Mouse (Mus musculus): Measurements from ENCODE around the gene Bnip1. TPM values are rescaled to one million over a fixed set of nuclear protein-coding genes. Genes with fewer than 3 reads are reported as not detected.

Bnip1 gene
- polyA plus RNA-seq, 1 experiment from 2014 or later = 49.6 TPM

DNA sequence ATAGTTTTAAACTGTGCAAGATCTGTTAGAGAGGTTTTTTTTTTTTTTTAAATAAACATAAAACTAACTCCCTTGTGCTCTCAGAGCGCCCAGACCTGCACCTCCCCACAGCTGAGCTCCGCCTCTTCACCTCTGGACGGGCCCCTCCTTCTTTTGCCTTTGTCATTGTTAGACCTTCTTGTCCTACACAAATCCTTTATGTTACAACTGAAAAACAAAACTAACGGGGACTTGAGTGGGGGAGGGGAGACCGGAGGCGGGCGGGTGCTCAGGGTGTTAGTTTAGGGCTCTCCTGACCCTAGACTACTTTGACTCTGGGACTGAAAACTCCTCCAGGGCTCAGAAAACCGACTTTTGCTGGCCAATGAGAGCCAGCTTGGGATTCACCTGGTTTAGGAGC, 55.1 kb downstream of the Bnip1 start:
- no peaks in the 10 kb centered on the region for H3K9me3 ChIP-seq (replicated peaks)
- WGBS = 10% methylated on average over 8 of the region's 8 CpGs
- no peak overlapping the region for H3K9ac ChIP-seq
- H3K36me3 ChIP-seq = no peaks in the 10 kb centered on the region
- no peak overlapping the region for H3K4me2 ChIP-seq (replicated peaks)
- ATAC-seq (ENCODE audit: insufficient number of reproducible peaks, low FRiP score, low TSS enrichment, low read depth) = no peak
- peaks cover 86% of the 10 kb centered on the region for H3K27me3 ChIP-seq
- no peak overlapping the region for H3K4me3 ChIP-seq (replicated peaks)
- H3K4me1 ChIP-seq = peaks cover 16% of the 10 kb centered on the region
- H3K27ac ChIP-seq (replicated peaks) = no peak overlapping the region

DNA sequence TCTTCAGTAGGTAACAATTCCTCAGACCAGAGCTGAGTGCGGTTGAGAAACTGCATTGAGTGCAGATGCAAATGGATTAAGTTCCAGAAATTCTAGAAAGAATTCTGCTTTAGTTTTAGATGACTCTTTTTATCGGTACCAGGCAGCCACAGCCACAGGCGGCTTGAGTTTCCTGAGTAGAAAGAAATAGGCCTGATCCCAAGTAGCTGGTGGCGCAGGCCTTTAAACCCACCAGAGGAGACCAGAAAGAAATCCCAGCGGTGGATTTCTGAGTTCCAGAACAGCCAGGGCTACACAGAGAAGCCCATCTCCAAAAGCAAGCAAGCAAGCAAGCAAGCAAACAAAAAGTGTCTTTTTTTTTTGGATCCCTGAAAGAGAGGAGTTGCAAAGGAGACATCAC, 55.5 kb downstream of the Bnip1 start:
- Histone ChIP-seq H3K9ac (no peak overlapping the region), H3K4me2 (replicated peaks) (no peak overlapping the region), H3K36me3 (no peaks in the 10 kb centered on the region), H3K4me1 (peaks cover 20% of the 10 kb centered on the region), H3K9me3 (replicated peaks) (no peaks in the 10 kb centered on the region), H3K27me3 (peaks cover 90% of the 10 kb centered on the region), H3K4me3 (replicated peaks) (no peak overlapping the region), H3K27ac (replicated peaks) (no peak overlapping the region)
- ATAC-seq (ENCODE audit: insufficient number of reproducible peaks, low FRiP score, low TSS enrichment, low read depth) = no peak
- 16% methylated on average over 5 of the region's 5 CpGs for WGBS

GRCm38 (mm10) chr17:26836786-26837545, 56.1 kb downstream of the Bnip1 start:
- Histone ChIP-seq H3K4me1 (peaks cover 23% of the 10 kb centered on the region), H3K4me2 (replicated peaks) (no peak overlapping the region), H3K9ac (no peak overlapping the region), H3K4me3 (replicated peaks) (no peak overlapping the region), H3K9me3 (replicated peaks) (no peaks in the 10 kb centered on the region), H3K36me3 (no peaks in the 10 kb centered on the region), H3K27me3 (peaks cover 96% of the 10 kb centered on the region), H3K27ac (replicated peaks) (no peak overlapping the region)
- 5% methylated on average over 19 of the region's 19 CpGs for WGBS
- ATAC-seq (ENCODE audit: insufficient number of reproducible peaks, low FRiP score, low TSS enrichment, low read depth) = no peak

DNA sequence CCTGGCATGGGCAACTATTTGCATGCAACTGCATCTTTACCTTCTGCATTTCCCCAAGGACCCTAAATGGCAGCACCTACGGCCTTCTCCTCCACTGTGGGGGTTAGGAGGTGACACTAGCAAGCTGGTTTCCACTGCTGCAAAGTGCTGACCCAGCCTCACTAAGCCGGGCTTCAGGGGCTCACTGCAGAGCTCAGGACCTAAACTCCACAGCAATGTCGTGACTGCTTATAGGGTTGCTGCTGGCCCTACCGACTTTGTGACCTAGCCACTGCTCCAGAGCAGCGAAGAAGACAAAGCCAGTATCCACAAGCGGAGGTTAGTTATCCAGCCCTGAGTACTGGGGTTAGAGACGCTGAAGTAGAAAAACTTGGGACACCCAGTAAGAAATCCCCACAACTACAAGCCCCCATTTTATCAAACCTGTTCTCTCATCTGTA, 56.7 kb downstream of the Bnip1 start:
- H3K4me2 ChIP-seq (replicated peaks) = no peak overlapping the region
- no peak overlapping the region for H3K4me3 ChIP-seq (replicated peaks)
- peaks cover 98% of the 10 kb centered on the region for H3K27me3 ChIP-seq
- WGBS = 9% methylated on average over 7 of the region's 7 CpGs
- peaks cover 23% of the 10 kb centered on the region for H3K4me1 ChIP-seq
- H3K9ac ChIP-seq = no peak overlapping the region
- H3K27ac ChIP-seq (replicated peaks) = no peak overlapping the region
- ATAC-seq (ENCODE audit: insufficient number of reproducible peaks, low FRiP score, low TSS enrichment, low read depth) = no peak
- H3K36me3 ChIP-seq = no peaks in the 10 kb centered on the region
- no peaks in the 10 kb centered on the region for H3K9me3 ChIP-seq (replicated peaks)

GRCm38 (mm10) chr17:26838191-26838910, 57.5 kb downstream of the Bnip1 start:
- ATAC-seq (ENCODE audit: insufficient number of reproducible peaks, low FRiP score, low TSS enrichment, low read depth) = no peak
- no peak overlapping the region for H3K9ac ChIP-seq
- no peaks in the 10 kb centered on the region for H3K36me3 ChIP-seq
- peak overlapping the region; percentile 31 for H3K4me3 ChIP-seq (replicated peaks)
- H3K27me3 ChIP-seq = peaks cover 100% of the 10 kb centered on the region
- H3K4me2 ChIP-seq (replicated peaks) = no peak overlapping the region
- no peak overlapping the region for H3K27ac ChIP-seq (replicated peaks)
- WGBS = 6% methylated on average over 36 of the region's 37 CpGs
- peaks cover 23% of the 10 kb centered on the region for H3K4me1 ChIP-seq
- H3K9me3 ChIP-seq (replicated peaks) = no peaks in the 10 kb centered on the region

DNA sequence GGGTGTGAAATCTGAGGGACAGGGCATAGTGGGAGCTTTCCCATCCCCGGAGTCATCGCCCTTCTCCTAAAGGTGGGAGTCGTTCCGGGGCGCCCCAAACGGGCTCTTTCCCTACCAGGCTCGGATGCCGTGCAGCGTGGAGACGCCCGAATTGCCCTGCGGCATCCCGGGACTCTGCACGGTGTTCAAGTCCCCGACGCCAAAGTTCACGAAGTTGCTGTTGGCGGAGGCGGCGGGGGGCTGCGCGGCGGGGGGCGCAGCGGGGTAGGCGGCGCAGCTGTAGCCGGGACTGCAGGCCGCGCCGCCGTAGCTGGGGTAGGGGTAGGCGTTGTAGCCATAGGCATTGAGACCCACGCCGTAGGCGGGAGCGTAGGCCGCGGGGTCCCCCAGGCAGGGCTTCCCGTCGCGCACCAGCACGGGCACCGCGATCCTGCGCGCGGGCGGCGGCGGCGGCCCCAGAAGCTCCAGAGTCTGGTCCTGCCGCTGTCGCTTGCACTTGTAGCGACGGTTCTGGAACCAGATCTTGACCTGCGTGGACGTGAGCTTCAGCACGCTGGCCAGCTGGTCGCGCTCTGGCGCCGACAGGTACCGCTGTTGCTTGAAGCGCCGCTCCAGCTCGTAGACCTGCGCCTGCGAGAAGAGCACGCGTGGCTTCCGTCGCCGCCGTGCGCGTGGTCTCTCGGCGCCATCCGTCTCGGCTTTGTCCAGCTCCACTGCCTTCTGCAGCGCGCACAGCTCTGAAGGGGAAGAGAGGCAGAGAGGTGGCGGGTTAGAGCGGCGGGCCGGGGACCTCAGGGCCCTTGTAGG, 58.2 kb downstream of the Bnip1 start:
- peaks cover 100% of the 10 kb centered on the region for H3K27me3 ChIP-seq
- no peak overlapping the region for H3K27ac ChIP-seq (replicated peaks)
- WGBS = 2% methylated on average over 87 of the region's 87 CpGs
- no peak overlapping the region for H3K9ac ChIP-seq
- H3K4me3 ChIP-seq (replicated peaks) = peak overlapping the region; percentile 31
- ATAC-seq (ENCODE audit: insufficient number of reproducible peaks, low FRiP score, low TSS enrichment, low read depth) = no peak
- H3K4me2 ChIP-seq (replicated peaks) = peak overlapping the region; percentile 40
- H3K36me3 ChIP-seq = no peaks in the 10 kb centered on the region
- H3K4me1 ChIP-seq = peaks cover 23% of the 10 kb centered on the region
- no peaks in the 10 kb centered on the region for H3K9me3 ChIP-seq (replicated peaks)

GRCm38 (mm10) chr17:26839718-26840438, 59.0 kb downstream of the Bnip1 start:
- no peaks in the 10 kb centered on the region for H3K9me3 ChIP-seq (replicated peaks)
- WGBS = 5% methylated on average over 26 of the region's 26 CpGs
- H3K9ac ChIP-seq = no peak overlapping the region
- H3K27ac ChIP-seq (replicated peaks) = no peak overlapping the region
- ATAC-seq (ENCODE audit: insufficient number of reproducible peaks, low FRiP score, low TSS enrichment, low read depth) = no peak
- peaks cover 29% of the 10 kb centered on the region for H3K4me1 ChIP-seq
- peak overlapping the region; percentile 31 for H3K4me3 ChIP-seq (replicated peaks)
- H3K4me2 ChIP-seq (replicated peaks) = peak overlapping the region; percentile 40
- peaks cover 100% of the 10 kb centered on the region for H3K27me3 ChIP-seq
- H3K36me3 ChIP-seq = no peaks in the 10 kb centered on the region

DNA sequence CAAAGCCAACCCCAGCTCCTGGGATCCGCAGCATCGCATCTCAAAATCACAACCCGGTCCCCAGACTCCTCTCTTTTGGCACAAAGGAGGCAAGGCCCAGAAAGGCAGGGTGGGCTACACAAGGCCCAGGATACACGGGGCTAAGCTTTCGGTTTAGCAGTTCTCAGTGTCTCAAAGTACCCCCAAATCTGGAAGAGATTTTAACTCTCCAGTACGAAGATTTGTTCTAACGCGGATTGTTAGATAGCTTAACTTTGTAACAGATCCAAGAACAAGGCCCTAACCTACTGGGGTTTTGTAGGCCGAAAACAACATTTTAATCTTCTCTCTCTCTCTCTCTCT, 59.5 kb downstream of the Bnip1 start:
- Histone ChIP-seq H3K9ac (no peak overlapping the region), H3K4me1 (peaks cover 29% of the 10 kb centered on the region), H3K4me3 (replicated peaks) (peak overlapping the region; percentile 31), H3K4me2 (replicated peaks) (no peak overlapping the region), H3K9me3 (replicated peaks) (no peaks in the 10 kb centered on the region), H3K27me3 (peaks cover 100% of the 10 kb centered on the region), H3K27ac (replicated peaks) (no peak overlapping the region), H3K36me3 (no peaks in the 10 kb centered on the region)
- WGBS = 13% methylated on average over 9 of the region's 9 CpGs
- ATAC-seq (ENCODE audit: insufficient number of reproducible peaks, low FRiP score, low TSS enrichment, low read depth) = no peak

DNA sequence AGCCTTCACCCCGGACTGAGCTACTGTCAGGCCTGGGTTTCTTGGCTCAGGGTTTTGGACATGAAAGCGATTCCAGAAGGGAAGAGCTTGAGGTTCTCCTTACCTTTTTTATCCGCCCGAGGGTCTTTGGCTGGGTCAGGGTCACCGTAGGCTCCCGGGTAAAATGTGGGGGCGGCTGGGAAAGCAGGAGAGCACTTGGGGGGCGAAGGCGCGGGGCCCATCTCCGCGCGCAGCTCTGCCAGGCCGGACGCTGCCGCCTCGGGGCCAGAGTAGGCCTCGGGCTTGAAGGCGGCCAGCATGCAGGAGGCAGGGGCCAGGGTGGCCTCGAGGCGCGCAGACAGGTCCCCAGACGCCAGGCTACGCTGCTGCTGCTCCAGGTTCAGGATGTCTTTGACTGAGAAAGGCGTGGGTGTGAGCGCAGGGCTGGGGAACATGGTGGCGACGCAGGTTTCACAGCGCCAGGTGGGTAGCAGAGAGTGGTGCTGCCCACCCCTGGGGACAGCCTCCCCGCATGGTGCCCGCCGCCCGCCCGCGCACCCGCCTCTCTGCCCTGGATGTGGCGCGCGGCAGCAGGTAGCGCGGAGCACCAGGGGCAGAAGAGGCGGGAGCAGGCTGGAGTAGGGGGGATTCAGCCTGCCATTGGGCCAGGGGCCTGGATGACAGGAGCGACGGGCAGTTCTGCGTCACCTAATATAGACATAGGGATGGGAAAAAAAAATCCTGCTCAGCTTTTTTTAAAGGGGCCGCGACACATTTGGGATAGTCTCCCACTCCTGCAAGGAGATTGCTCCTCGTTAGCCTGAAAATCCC, 60.3 kb downstream of the Bnip1 start:
- peaks cover 29% of the 10 kb centered on the region for H3K4me1 ChIP-seq
- no peaks in the 10 kb centered on the region for H3K9me3 ChIP-seq (replicated peaks)
- H3K27ac ChIP-seq (replicated peaks) = no peak overlapping the region
- peak; percentile 69; the same call in 1 of the 2 replicates for ATAC-seq (ENCODE audit: insufficient number of reproducible peaks, low FRiP score, low TSS enrichment, low read depth)
- 0 out of 2 replicates have a peak overlapping the region, but pooled peaks have one; percentile 21 for H3K4me2 ChIP-seq (replicated peaks)
- H3K36me3 ChIP-seq = no peaks in the 10 kb centered on the region
- no peak overlapping the region for H3K9ac ChIP-seq
- H3K27me3 ChIP-seq = peaks cover 99% of the 10 kb centered on the region
- H3K4me3 ChIP-seq (replicated peaks) = peak overlapping the region; percentile 31
- 2% methylated on average over 48 of the region's 48 CpGs for WGBS

- WGBS = 5% methylated on average over 5 of the region's 5 CpGs
- H3K9me3 ChIP-seq (replicated peaks) = no peaks in the 10 kb centered on the region
- peaks cover 29% of the 10 kb centered on the region for H3K4me1 ChIP-seq
- H3K4me2 ChIP-seq (replicated peaks) = no peak overlapping the region
- H3K36me3 ChIP-seq = no peaks in the 10 kb centered on the region
- no peak overlapping the region for H3K9ac ChIP-seq
- no peak overlapping the region for H3K4me3 ChIP-seq (replicated peaks)
- no peak for ATAC-seq (ENCODE audit: insufficient number of reproducible peaks, low FRiP score, low TSS enrichment, low read depth)
- peaks cover 95% of the 10 kb centered on the region for H3K27me3 ChIP-seq
- H3K27ac ChIP-seq (replicated peaks) = no peak overlapping the region
Measured at GRCm38 (mm10) chr17:26841981-26842380, 61.1 kb downstream of the Bnip1 start.
